Mouse (Mus musculus): Measurements from ENCODE around the gene Gpr137b. TPM values are rescaled to one million over a fixed set of nuclear protein-coding genes. Genes with fewer than 3 reads are reported as not detected.
"Not testable (repeated sequence)": the region's sequence is repeated elsewhere in the genome, so short reads cannot be mapped to it uniquely, and the experiment has no call there.

Gpr137b gene
- polyA plus RNA-seq (2012; rRNA removed), result 16.0 and 17.7 TPM in 2 replicates

- H3K4me3 ChIP-seq (ENCODE audit: insufficient read depth, low read length), result peak within 1 kb of the TSS; percentile 51
- H3K4me1 ChIP-seq (ENCODE audit: control insufficient read depth, insufficient read depth, low read length); H3K27ac ChIP-seq (ENCODE audit: insufficient read depth, low read length): not testable (repeated sequence)
Measured at GRCm38 (mm10) chr13:13393228-13394095, at the start of gene Gpr137b. TSS of gene Gpr137b (minus strand) at chr13:13394014.

DNA sequence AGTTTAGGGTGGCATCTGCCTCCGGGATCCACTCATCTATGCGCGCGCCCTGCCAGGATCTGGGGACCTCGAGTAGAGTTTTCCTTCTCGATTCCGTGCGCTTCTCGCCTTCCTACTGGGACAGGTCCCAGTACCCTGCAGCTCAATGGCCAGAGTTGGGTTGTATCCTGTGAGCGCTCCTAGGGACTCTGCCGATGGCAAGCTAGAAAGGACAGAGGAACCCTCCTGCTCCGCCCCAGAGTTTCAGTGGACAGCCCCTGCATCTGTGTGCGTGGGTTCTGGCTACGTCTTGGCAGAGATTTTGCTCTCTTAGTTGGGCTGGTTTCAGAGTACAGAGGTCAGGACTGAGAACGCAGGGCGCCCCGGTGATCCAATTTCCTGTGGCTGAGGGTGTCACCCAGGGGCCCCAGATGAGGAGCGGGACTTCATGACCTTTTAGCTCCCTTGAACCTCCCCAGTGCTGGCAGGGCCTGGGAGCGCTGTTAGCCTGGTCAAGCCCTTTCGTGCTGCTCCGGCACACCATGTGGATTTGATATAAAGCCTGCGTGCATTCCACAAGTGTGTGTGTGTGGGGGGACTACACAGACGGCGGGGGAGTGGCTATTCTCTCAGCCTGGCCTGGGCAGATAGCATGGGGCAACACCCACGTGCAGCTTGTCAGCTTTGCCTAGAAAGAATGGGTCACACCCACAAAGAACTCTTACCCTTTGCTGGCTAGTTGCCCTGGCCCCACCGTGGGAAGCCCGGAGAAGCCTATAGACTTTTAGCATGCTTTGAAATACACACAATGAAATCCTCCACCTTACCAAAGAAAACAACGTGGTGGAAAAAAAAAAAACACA, 44.5 kb upstream of the Gpr137b start:
- not testable (repeated sequence) for H3K4me1 ChIP-seq (ENCODE audit: control insufficient read depth, insufficient read depth, low read length); H3K27ac ChIP-seq (ENCODE audit: insufficient read depth, low read length); H3K4me3 ChIP-seq (ENCODE audit: insufficient read depth, low read length)

- not testable (repeated sequence) for H3K27ac ChIP-seq (ENCODE audit: insufficient read depth, low read length); H3K4me1 ChIP-seq (ENCODE audit: control insufficient read depth, insufficient read depth, low read length); H3K4me3 ChIP-seq (ENCODE audit: insufficient read depth, low read length)
Measured at GRCm38 (mm10) chr13:13437460-13438015, 43.7 kb upstream of the Gpr137b start, which contains the start of gene Nid1. TSS of gene Nid1 (plus strand) at chr13:13437551.

- not testable (repeated sequence) for H3K4me3 ChIP-seq (ENCODE audit: insufficient read depth, low read length); H3K27ac ChIP-seq (ENCODE audit: insufficient read depth, low read length); H3K4me1 ChIP-seq (ENCODE audit: control insufficient read depth, insufficient read depth, low read length)
Measured at GRCm38 (mm10) chr13:13436161-13436560, 42.3 kb upstream of the Gpr137b start.

- not testable (repeated sequence) for H3K4me1 ChIP-seq (ENCODE audit: control insufficient read depth, insufficient read depth, low read length); H3K4me3 ChIP-seq (ENCODE audit: insufficient read depth, low read length); H3K27ac ChIP-seq (ENCODE audit: insufficient read depth, low read length)
Measured at GRCm38 (mm10) chr13:13423301-13423700, 29.5 kb upstream of the Gpr137b start.

- not testable (repeated sequence) for H3K4me1 ChIP-seq (ENCODE audit: control insufficient read depth, insufficient read depth, low read length); H3K4me3 ChIP-seq (ENCODE audit: insufficient read depth, low read length); H3K27ac ChIP-seq (ENCODE audit: insufficient read depth, low read length)
Measured at GRCm38 (mm10) chr13:13418859-13419258, 25.0 kb upstream of the Gpr137b start.

DNA sequence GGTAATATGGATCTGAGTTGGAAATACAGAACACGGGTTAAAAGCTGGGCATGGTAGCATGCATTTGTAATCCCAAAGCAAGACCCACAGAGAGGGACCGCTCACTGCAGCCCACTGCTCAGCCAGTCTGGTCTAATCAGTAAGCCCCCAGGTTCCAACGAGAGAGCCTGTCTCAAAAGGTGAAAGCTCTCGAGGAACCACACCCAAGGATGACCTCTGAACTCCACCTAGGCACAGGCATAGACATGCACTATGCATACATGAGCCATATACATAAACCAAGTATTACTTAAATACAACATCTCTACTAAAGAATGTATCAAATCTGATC, 22.2 kb upstream of the Gpr137b start:
- H3K4me1 ChIP-seq (ENCODE audit: control insufficient read depth, insufficient read depth, low read length); H3K27ac ChIP-seq (ENCODE audit: insufficient read depth, low read length); H3K4me3 ChIP-seq (ENCODE audit: insufficient read depth, low read length): not testable (repeated sequence)

- peak; percentile 27; the same call in 1 of the 2 replicates for TF ChIP-seq CTCF (IDR thresholded peaks at IDR 0.05; ENCODE audit: extremely low read depth, insufficient read depth, low read length)
- H3K4me1 ChIP-seq (ENCODE audit: control insufficient read depth, insufficient read depth, low read length); H3K27ac ChIP-seq (ENCODE audit: insufficient read depth, low read length); H3K4me3 ChIP-seq (ENCODE audit: insufficient read depth, low read length): not testable (repeated sequence)
Measured at GRCm38 (mm10) chr13:13415120-13416006, 21.5 kb upstream of the Gpr137b start.

- H3K4me1 ChIP-seq (ENCODE audit: control insufficient read depth, insufficient read depth, low read length), result no peaks in the 10 kb centered on the region
- no peak for TF ChIP-seq POLR2A (IDR thresholded peaks at IDR 0.05; ENCODE audit: extremely low read depth, insufficient read depth, low read length)
- TF ChIP-seq CTCF (IDR thresholded peaks at IDR 0.05; ENCODE audit: extremely low read depth, insufficient read depth, low read length), result no peak
Measured at GRCm38 (mm10) chr13:13414206-13414605, 20.4 kb upstream of the Gpr137b start.

GRCm38 (mm10) chr13:13405511-13405910, 11.7 kb upstream of the Gpr137b start:
- not testable (repeated sequence) for H3K4me1 ChIP-seq (ENCODE audit: control insufficient read depth, insufficient read depth, low read length); H3K4me3 ChIP-seq (ENCODE audit: insufficient read depth, low read length); H3K27ac ChIP-seq (ENCODE audit: insufficient read depth, low read length)

More at GRCm38 (mm10) chr13:13414206-13414605, 20.4 kb upstream of the Gpr137b start:
- Histone ChIP-seq H3K4me3 (ENCODE audit: insufficient read depth, low read length) (no peak overlapping the region), H3K27ac (ENCODE audit: insufficient read depth, low read length) (no peak overlapping the region)

- not testable (repeated sequence) for H3K4me3 ChIP-seq (ENCODE audit: insufficient read depth, low read length); H3K27ac ChIP-seq (ENCODE audit: insufficient read depth, low read length); H3K4me1 ChIP-seq (ENCODE audit: control insufficient read depth, insufficient read depth, low read length)
Measured at GRCm38 (mm10) chr13:13404517-13405155, 10.8 kb upstream of the Gpr137b start.

DNA sequence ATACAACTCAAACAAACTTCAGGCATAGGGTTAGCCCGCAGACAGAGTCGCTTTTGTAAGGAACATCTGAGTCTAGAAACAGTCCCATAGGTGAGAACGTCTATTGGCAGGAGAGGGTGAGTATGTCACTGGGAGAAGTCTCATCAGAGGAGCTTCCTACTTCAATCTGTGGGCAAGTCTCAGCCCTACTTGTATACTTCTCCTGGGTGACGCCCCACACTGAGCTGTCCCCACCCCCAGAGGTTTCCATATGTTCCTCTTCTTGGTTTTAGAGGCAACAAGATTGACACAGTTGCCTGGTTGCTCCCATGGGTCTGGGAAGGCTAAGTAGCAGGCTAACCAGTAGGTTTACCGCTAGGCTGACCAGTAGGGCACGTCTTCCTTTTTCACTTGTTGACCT, 10.0 kb upstream of the Gpr137b start:
- not testable (repeated sequence) for H3K27ac ChIP-seq (ENCODE audit: insufficient read depth, low read length); H3K4me1 ChIP-seq (ENCODE audit: control insufficient read depth, insufficient read depth, low read length); H3K4me3 ChIP-seq (ENCODE audit: insufficient read depth, low read length)

- H3K4me1 ChIP-seq (ENCODE audit: control insufficient read depth, insufficient read depth, low read length); H3K4me3 ChIP-seq (ENCODE audit: insufficient read depth, low read length); H3K27ac ChIP-seq (ENCODE audit: insufficient read depth, low read length): not testable (repeated sequence)
Measured at GRCm38 (mm10) chr13:13403366-13403765, 9.6 kb upstream of the Gpr137b start.

DNA sequence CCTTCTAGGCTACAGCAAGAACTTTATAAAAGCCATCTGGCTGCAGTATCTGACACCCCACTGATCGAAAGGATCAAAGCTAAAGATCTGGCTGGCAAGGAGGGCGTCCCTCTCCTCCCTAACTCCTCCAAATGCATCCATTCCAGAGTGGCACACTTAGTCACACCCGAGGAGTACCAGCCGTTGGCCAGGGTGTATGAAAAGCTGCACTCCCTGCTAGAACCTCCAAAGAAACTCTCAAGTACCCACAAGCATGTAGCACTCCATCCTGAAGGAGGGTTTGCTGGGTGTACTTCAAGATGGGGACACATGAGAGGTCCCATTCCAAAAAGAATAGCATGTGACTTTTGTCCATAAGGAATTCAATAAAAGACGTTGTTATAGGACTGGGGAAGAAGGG, 9.0 kb upstream of the Gpr137b start:
- not testable (repeated sequence) for H3K4me1 ChIP-seq (ENCODE audit: control insufficient read depth, insufficient read depth, low read length); H3K4me3 ChIP-seq (ENCODE audit: insufficient read depth, low read length); H3K27ac ChIP-seq (ENCODE audit: insufficient read depth, low read length)
